Mouse (Mus musculus): ENCODE results near the gene Atp6ap1. TPM values are rescaled to one million over a fixed set of nuclear protein-coding genes. Genes with fewer than 3 reads are reported as not detected.

Gene Atp6ap1
- polyA plus RNA-seq (2012): 15.5 and 20.0 TPM in 2 replicates

GRCm38 (mm10) chrX:74296538-74297448, at the start of gene Atp6ap1:
Gene Atp6ap1 (plus strand): TSS chrX:74297097.

GRCm38 (mm10) chrX:74249615-74250014, 47.3 kb upstream of the Atp6ap1 start, which contains the start of gene Flna:
Gene Flna (minus strand): TSS chrX:74249820.

GRCm38 (mm10) chrX:74254153-74254887, 42.6 kb upstream of the Atp6ap1 start, which contains the start of gene Emd:
Gene Emd (plus strand): TSS chrX:74254687.

GRCm38 (mm10) chrX:74270062-74270901, 26.6 kb upstream of the Atp6ap1 start, which contains the start of gene Rpl10:
Gene Rpl10 (plus strand): TSS chrX:74270812.

GRCm38 (mm10) chrX:74281732-74282394, 15.0 kb upstream of the Atp6ap1 start, which contains the start of the genes Taz and Dnase1l1:
Gene Taz (plus strand): TSS chrX:74281912.
Gene Dnase1l1 (minus strand): TSS chrX:74282337.

GRCm38 (mm10) chrX:74304867-74305700, 8.2 kb downstream of the Atp6ap1 start, which contains the start of gene Gdi1:
Gene Gdi1 (plus strand): TSS chrX:74304998.

GRCm38 (mm10) chrX:74312540-74313464, 15.9 kb downstream of the Atp6ap1 start, which contains the start of gene Fam50a:
Gene Fam50a (plus strand): TSS chrX:74313033.

GRCm38 (mm10) chrX:74328725-74329161, 31.8 kb downstream of the Atp6ap1 start, which contains the start of gene Plxna3:
Gene Plxna3 (plus strand): TSS chrX:74329066.

GRCm38 (mm10) chrX:74353467-74353770, 56.5 kb downstream of the Atp6ap1 start, which contains the start of gene Lage3:
Gene Lage3 (minus strand): TSS chrX:74353618.

Other genes with a start within 250 kb of the Atp6ap1 start
- not detected in 2 replicates for gene Opn1mw, start 169.6 kb upstream of the Atp6ap1 start, polyA plus RNA-seq (2012)
- gene Mecp2, start 161.7 kb upstream of the Atp6ap1 start, polyA plus RNA-seq (2012): 33.5 and 42.0 TPM in 2 replicates
- not detected in 2 replicates for gene Tex28, start 129.3 kb upstream of the Atp6ap1 start, polyA plus RNA-seq (2012)
- not detected in 2 replicates for gene Tktl1, start 119.8 kb upstream of the Atp6ap1 start, polyA plus RNA-seq (2012)
- gene Flna, start 47.3 kb upstream of the Atp6ap1 start, polyA plus RNA-seq (2012): 125 and 148 TPM in 2 replicates
- gene Emd, start 42.4 kb upstream of the Atp6ap1 start, polyA plus RNA-seq (2012): 42.2 TPM in 2 replicates
- 1,371 and 1,458 TPM in 2 replicates for gene Rpl10, start 26.3 kb upstream of the Atp6ap1 start, polyA plus RNA-seq (2012)
- 34.8 and 36.9 TPM in 2 replicates for gene Taz, start 15.2 kb upstream of the Atp6ap1 start, polyA plus RNA-seq (2012)
- gene Dnase1l1, start 14.8 kb upstream of the Atp6ap1 start, polyA plus RNA-seq (2012): 0.47 and 1.2 TPM in 2 replicates
- 35.5 and 48.6 TPM in 2 replicates for gene Gdi1, start 7.9 kb downstream of the Atp6ap1 start, polyA plus RNA-seq (2012)
- 34.9 and 43.8 TPM in 2 replicates for gene Fam50a, start 15.9 kb downstream of the Atp6ap1 start, polyA plus RNA-seq (2012)
- 4.6 and 6.7 TPM in 2 replicates for gene Plxna3, start 32.0 kb downstream of the Atp6ap1 start, polyA plus RNA-seq (2012)
- gene Lage3, start 56.5 kb downstream of the Atp6ap1 start, polyA plus RNA-seq (2012): 5.9 and 6.9 TPM in 2 replicates
- 31.2 and 32.6 TPM in 2 replicates for gene Ubl4a, start 76.1 kb downstream of the Atp6ap1 start, polyA plus RNA-seq (2012)
- gene Slc10a3, start 76.3 kb downstream of the Atp6ap1 start, polyA plus RNA-seq (2012): 4.5 and 5.4 TPM in 2 replicates
- 6.1 and 7.7 TPM in 2 replicates for gene Fam3a, start 96.2 kb downstream of the Atp6ap1 start, polyA plus RNA-seq (2012)
- gene Ikbkg, start 96.2 kb downstream of the Atp6ap1 start, polyA plus RNA-seq (2012): 9.2 and 10.3 TPM in 2 replicates
- 19.5 and 27.3 TPM in 2 replicates for gene G6pdx, start 132.1 kb downstream of the Atp6ap1 start, polyA plus RNA-seq (2012)
- not detected in 2 replicates for gene Gm6880, start 184.3 kb downstream of the Atp6ap1 start, polyA plus RNA-seq (2012)

Data from megakaryocyte-erythroid progenitor cell, adult 5 weeks (primary cell).